Mouse (Mus musculus): Measurements from ENCODE around the gene Arhgef26.
A peak's percentile ranks its signal among the peaks of the same experiment; 100 is the strongest.

Gene Arhgef26

GRCm38 (mm10) chr3:62446271-62446670, 108.1 kb downstream of the Arhgef26 start:
- no peak for DNase-seq (ENCODE audit: extremely low read depth, low read depth, low spot score)

- no peak for DNase-seq (ENCODE audit: extremely low read depth, low read depth, low spot score)
Measured at GRCm38 (mm10) chr3:62447151-62447550, 109.0 kb downstream of the Arhgef26 start.

- DNase-seq (ENCODE audit: extremely low read depth, low read depth, low spot score): no peak
Measured at GRCm38 (mm10) chr3:62449871-62450496, 111.8 kb downstream of the Arhgef26 start.

GRCm38 (mm10) chr3:62452961-62453360, 114.8 kb downstream of the Arhgef26 start:
- DNase-seq (ENCODE audit: extremely low read depth, low read depth, low spot score): no peak

- no peak for DNase-seq (ENCODE audit: extremely low read depth, low read depth, low spot score)
Measured at GRCm38 (mm10) chr3:62454096-62454495, 116.0 kb downstream of the Arhgef26 start.

GRCm38 (mm10) chr3:62455854-62456253, 117.7 kb downstream of the Arhgef26 start:
- DNase-seq (ENCODE audit: extremely low read depth, low read depth, low spot score): no peak

GRCm38 (mm10) chr3:62458284-62459013, 120.3 kb downstream of the Arhgef26 start:
- no peak for DNase-seq (ENCODE audit: extremely low read depth, low read depth, low spot score)

- DNase-seq (ENCODE audit: extremely low read depth, low read depth, low spot score): no peak
Measured at GRCm38 (mm10) chr3:62459483-62459882, 121.3 kb downstream of the Arhgef26 start.

- DNase-seq (ENCODE audit: extremely low read depth, low read depth, low spot score): no peak
Measured at GRCm38 (mm10) chr3:62464276-62464675, 126.1 kb downstream of the Arhgef26 start.

GRCm38 (mm10) chr3:62470179-62470578, 132.0 kb downstream of the Arhgef26 start:
- no peak for DNase-seq (ENCODE audit: extremely low read depth, low read depth, low spot score)

- DNase-seq (ENCODE audit: extremely low read depth, low read depth, low spot score): no peak
Measured at GRCm38 (mm10) chr3:62484340-62484739, 146.2 kb downstream of the Arhgef26 start.

- no peak for DNase-seq (ENCODE audit: extremely low read depth, low read depth, low spot score)
Measured at GRCm38 (mm10) chr3:62492568-62492967, 154.4 kb downstream of the Arhgef26 start.

GRCm38 (mm10) chr3:62499327-62499726, 161.2 kb downstream of the Arhgef26 start:
- DNase-seq (ENCODE audit: extremely low read depth, low read depth, low spot score): no peak

- DNase-seq (ENCODE audit: extremely low read depth, low read depth, low spot score): no peak
Measured at GRCm38 (mm10) chr3:62505166-62505900, 167.2 kb downstream of the Arhgef26 start.

GRCm38 (mm10) chr3:62506488-62507205, 168.5 kb downstream of the Arhgef26 start, which contains the start of gene Dhx36:
Dhx36 (minus strand) TSS chr3:62507004.
- peak; percentile 33 for DNase-seq (ENCODE audit: extremely low read depth, low read depth, low spot score)

- no peak for DNase-seq (ENCODE audit: extremely low read depth, low read depth, low spot score)
Measured at GRCm38 (mm10) chr3:62507206-62507647, 169.1 kb downstream of the Arhgef26 start.
